Mouse (Mus musculus) liver, embryonic 16.5 days (tissue): ENCODE measurements around the gene Jup. TPM values are rescaled to one million over a fixed set of nuclear protein-coding genes. Genes with fewer than 3 reads are reported as not detected.

Experiments used
- ATAC-seq: fragments of 200-750 bp; cut with Nextera tagmentation; 2 replicates; pipeline ENCODE4 v1.8.0; 2017; ENCODE audit warnings: low read depth, mild to moderate bottlenecking, moderate number of reproducible peaks, moderate library complexity
- H3K27ac ChIP-seq: fragments of 300-500 bp; sonication (generic); 2 replicates; pipeline ENCODE4 v1.5.1; 2014; ENCODE audit warnings: mild to moderate bottlenecking, low read length
- H3K27me3 ChIP-seq: fragments of 300-500 bp; sonication (generic); 2 replicates; pipeline ENCODE4 v1.6.1; 2014; ENCODE audit warnings: low read depth, low read length, mixed read lengths; ENCODE audit not compliant: control insufficient read depth, insufficient read depth
- H3K36me3 ChIP-seq: fragments of 300-500 bp; sonication (generic); 2 replicates; pipeline ENCODE4 v1.6.1; 2014; ENCODE audit warnings: mild to moderate bottlenecking; ENCODE audit not compliant: control insufficient read depth, insufficient read depth
- H3K4me1 ChIP-seq: fragments of 300-500 bp; sonication (generic); 2 replicates; pipeline ENCODE4 v1.6.1; 2014; ENCODE audit warnings: low read depth, low read length, mixed read lengths; ENCODE audit not compliant: control insufficient read depth
- H3K4me2 ChIP-seq: fragments of 300-500 bp; sonication (generic); 2 replicates; pipeline ENCODE4 v1.6.1; 2014; ENCODE audit warnings: low read depth, low read length, mixed read lengths
- H3K4me3 ChIP-seq: fragments of 300-500 bp; sonication (generic); 2 replicates; pipeline ENCODE4 v1.5.1; 2014; ENCODE audit warnings: low read depth, mild to moderate bottlenecking, low read length
- H3K9ac ChIP-seq: fragments of 300-500 bp; sonication (generic); 2 replicates; pipeline ENCODE4 v1.6.1; 2014; ENCODE audit warnings: low read depth, low read length
- H3K9me3 ChIP-seq: fragments of 300-500 bp; sonication (generic); replicated peaks from 2 replicates; pipeline ENCODE4 v1.6.1; 2016; ENCODE audit warnings: low read length; ENCODE audit not compliant: control insufficient read depth
- WGBS: fragments of 180-500 bp; shearing (Covaris S2); extraction: QIAGEN DNeasy Blood & Tissue Kit; methylation state at CpG from one replicate; pipeline ENCODE4 v1.1.7; 2014; ENCODE audit not compliant: insufficient replicate concordance; 5-methylcytosine and 5-hydroxymethylcytosine counted together
- polyA plus RNA-seq: library from polyadenylated mRNA; unstranded; fragments of >200 nt; fragmentation: Nextera tagmentation; extraction: Ambion mirVana; gene quantifications from 2 replicates; pipeline ENCODE4 v1.2.1, GENCODE M21; 2015

Gene Jup
- polyA plus RNA-seq, 1 experiment from 2014 or later, result 17.7 TPM

- H3K4me2 ChIP-seq, result no peak overlapping the region
- no peaks in the 10 kb centered on the region for H3K9me3 ChIP-seq
- 49% methylated on average over 14 of the region's 14 CpGs for WGBS
- no peak overlapping the region for H3K27ac ChIP-seq
- no peaks in the 10 kb centered on the region for H3K27me3 ChIP-seq
- H3K4me1 ChIP-seq, result peaks cover 26% of the 10 kb centered on the region
- H3K36me3 ChIP-seq, result no peaks in the 10 kb centered on the region; the same call in 1 of the 2 replicates
- ATAC-seq, result no peak
- H3K4me3 ChIP-seq, result no peak overlapping the region
- H3K9ac ChIP-seq, result no peak overlapping the region
These were observed 9.8 kb downstream of the Jup start for GRCm38 (mm10) chr11:100387589-100388375.

GRCm38 (mm10) chr11:100387111-100387510 is 10.5 kb downstream of the Jup start:
- WGBS, result 67% methylated on average over 6 of the region's 6 CpGs
- Histone ChIP-seq H3K4me1 (peaks cover 26% of the 10 kb centered on the region), H3K4me3 (no peak overlapping the region), H3K27me3 (no peaks in the 10 kb centered on the region), H3K27ac (no peak overlapping the region), H3K9me3 (no peaks in the 10 kb centered on the region), H3K4me2 (no peak overlapping the region), H3K9ac (no peak overlapping the region), H3K36me3 (no peaks in the 10 kb centered on the region; the same call in 1 of the 2 replicates)
- no peak for ATAC-seq

DNA sequence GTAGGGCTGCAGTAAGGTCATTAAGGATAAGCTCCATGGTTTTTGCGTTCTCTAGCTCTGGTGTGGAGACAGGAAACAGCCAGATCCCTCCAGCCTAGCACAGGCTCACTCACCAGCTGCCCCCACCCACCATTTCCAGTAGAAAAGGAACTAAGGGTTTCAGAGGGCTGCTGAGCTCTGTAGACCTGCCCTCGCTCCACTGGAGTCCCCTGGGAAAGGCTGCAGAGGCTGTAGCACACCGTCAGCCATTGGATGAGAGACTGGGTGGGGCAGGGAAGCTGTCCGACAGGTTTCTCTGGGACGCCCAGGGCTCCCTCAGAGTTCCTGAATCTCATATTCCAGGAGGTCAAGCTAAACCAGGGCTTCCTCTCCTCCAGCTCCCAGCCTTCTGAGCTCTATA is 11.0 kb downstream of the Jup start:
- no peaks in the 10 kb centered on the region for H3K27me3 ChIP-seq
- no peak for ATAC-seq
- no peak overlapping the region for H3K9ac ChIP-seq
- WGBS, result 35% methylated on average over 5 of the region's 5 CpGs
- no peak overlapping the region for H3K4me3 ChIP-seq
- no peaks in the 10 kb centered on the region; the same call in 1 of the 2 replicates for H3K36me3 ChIP-seq
- H3K4me2 ChIP-seq, result no peak overlapping the region
- H3K9me3 ChIP-seq, result no peaks in the 10 kb centered on the region
- H3K4me1 ChIP-seq, result peaks cover 26% of the 10 kb centered on the region
- no peak overlapping the region for H3K27ac ChIP-seq

GRCm38 (mm10) chr11:100385016-100385415 is 12.5 kb downstream of the Jup start:
- Histone ChIP-seq H3K4me2 (no peak overlapping the region), H3K36me3 (no peaks in the 10 kb centered on the region; the same call in 1 of the 2 replicates), H3K9ac (no peak overlapping the region), H3K4me1 (peaks cover 15% of the 10 kb centered on the region), H3K4me3 (no peak overlapping the region), H3K9me3 (no peaks in the 10 kb centered on the region), H3K27me3 (no peaks in the 10 kb centered on the region), H3K27ac (no peak overlapping the region)
- WGBS, result 56% methylated on average over 3 of the region's 3 CpGs
- no peak for ATAC-seq

DNA sequence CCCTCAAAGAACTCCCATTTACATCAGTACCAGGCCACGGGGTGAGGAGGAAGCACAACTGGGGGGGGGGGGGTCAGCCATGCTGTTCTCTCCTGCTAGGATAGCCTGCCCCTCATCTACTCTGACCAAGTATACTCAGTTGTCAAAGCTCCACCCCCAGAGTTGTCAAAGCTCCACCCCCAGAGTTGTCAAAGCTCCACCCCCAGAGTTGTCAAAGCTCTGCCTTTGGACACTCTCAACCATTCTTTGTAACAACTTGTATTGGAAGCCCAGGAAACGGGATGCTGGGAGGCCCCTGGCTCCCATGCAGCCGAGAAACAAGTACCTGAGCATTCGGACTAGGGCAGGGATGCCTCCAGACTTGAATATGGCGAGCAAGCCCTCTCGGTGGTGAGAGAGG is 14.9 kb downstream of the Jup start:
- no peak for ATAC-seq
- H3K36me3 ChIP-seq, result peaks cover 3% of the 10 kb centered on the region; the same call in 1 of the 2 replicates
- WGBS, result 69% methylated on average over 6 of the region's 6 CpGs
- H3K4me1 ChIP-seq, result no peaks in the 10 kb centered on the region
- H3K27ac ChIP-seq, result no peak overlapping the region
- no peak overlapping the region for H3K9ac ChIP-seq
- no peak overlapping the region for H3K4me3 ChIP-seq
- H3K27me3 ChIP-seq, result no peaks in the 10 kb centered on the region
- no peak overlapping the region for H3K4me2 ChIP-seq
- H3K9me3 ChIP-seq, result no peaks in the 10 kb centered on the region

- no peak overlapping the region for H3K4me3 ChIP-seq
- no peak overlapping the region for H3K9ac ChIP-seq
- no peak overlapping the region for H3K27ac ChIP-seq
- peaks cover 3% of the 10 kb centered on the region for H3K36me3 ChIP-seq
- no peaks in the 10 kb centered on the region for H3K4me1 ChIP-seq
- no peak for ATAC-seq
- no peak overlapping the region for H3K4me2 ChIP-seq
- H3K27me3 ChIP-seq, result no peaks in the 10 kb centered on the region
- H3K9me3 ChIP-seq, result no peaks in the 10 kb centered on the region
- 69% methylated on average over 4 of the region's 4 CpGs for WGBS
These were observed 18.3 kb downstream of the Jup start for GRCm38 (mm10) chr11:100379311-100379710.

DNA sequence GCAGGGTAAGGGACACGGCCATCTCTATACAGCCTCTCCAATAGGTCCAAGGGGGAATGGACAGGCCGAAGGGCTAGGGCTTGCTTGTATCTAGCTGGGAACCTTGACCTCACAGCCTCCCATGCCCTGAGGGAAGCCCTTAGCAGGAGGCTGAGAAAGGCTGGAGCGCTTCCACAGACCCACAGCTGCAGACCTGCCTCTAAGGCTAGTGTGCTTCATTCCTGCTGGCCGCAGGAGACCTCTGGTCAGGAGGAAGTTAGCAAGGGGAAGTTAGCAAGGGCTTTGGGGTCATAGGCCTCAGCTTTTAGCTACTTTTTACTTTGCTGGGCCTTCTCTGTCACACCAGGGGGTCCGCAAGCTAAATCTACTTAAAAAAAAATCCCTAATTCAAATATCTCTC is 19.1 kb downstream of the Jup start:
- no peak for ATAC-seq

DNA sequence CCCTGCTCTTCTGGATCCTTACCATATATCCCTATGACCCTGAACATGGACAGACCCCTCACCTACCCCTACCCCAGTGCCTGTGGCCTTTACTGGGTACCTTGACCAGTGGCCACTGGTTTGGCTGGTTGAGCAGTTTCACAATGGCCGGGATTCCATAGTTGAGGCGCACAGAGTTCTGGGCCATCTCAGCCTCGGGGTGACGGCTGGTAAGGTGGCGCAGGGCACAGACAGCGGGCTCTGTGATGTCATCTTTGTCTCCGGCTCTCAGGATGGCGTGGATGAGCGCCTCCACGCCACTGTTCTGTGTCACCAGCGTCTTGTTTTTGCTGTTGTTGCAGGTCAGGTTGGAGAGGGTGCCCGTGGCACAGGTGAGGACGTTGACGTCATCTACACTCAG is 19.6 kb downstream of the Jup start:
- Histone ChIP-seq H3K27ac (no peak overlapping the region), H3K9me3 (no peaks in the 10 kb centered on the region)
- 73% methylated on average over 14 of the region's 14 CpGs for WGBS

More for the DNA sequence above, 19.1 kb downstream of the Jup start:
- Histone ChIP-seq H3K9ac (no peak overlapping the region), H3K9me3 (no peaks in the 10 kb centered on the region), H3K4me2 (no peak overlapping the region), H3K4me3 (no peak overlapping the region), H3K36me3 (peaks cover 7% of the 10 kb centered on the region), H3K27ac (no peak overlapping the region), H3K27me3 (no peaks in the 10 kb centered on the region), H3K4me1 (no peaks in the 10 kb centered on the region)
- WGBS, result 72% methylated on average over 5 of the region's 5 CpGs

DNA sequence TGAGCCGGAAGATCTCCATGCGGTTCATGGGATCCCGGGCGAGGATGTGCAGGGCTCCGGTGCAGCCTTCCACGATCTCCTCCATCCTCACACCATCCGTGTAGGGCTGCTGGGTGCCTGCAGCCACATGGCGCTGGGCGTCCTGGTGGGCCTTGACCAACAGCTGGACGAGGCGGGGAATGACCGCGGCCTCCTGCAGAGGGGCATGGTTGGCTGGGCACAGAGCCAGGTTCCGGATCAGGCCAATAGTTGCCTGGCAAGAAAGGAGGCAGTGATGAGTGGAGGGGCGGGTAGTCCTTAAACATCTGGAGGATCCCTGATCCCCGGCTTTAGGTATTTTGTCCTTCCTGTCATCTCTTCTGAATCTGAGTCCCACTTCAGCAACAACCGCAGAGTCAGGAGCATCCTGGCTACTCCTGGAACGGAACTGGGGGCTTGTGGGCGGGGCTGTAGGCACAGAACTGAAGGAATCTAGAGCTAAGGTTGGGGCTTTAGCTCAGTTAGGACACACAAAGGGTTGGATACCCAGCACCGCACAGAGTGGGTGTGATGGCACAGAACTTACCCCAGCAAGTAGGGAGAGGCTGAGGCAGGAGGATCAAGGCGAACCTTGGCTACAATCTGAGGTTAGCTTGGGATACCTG is 20.7 kb downstream of the Jup start:
- H3K4me3 ChIP-seq, result no peak overlapping the region
- H3K4me2 ChIP-seq, result no peak overlapping the region
- H3K9me3 ChIP-seq, result no peaks in the 10 kb centered on the region
- no peak overlapping the region for H3K9ac ChIP-seq
- no peak for ATAC-seq
- H3K4me1 ChIP-seq, result no peaks in the 10 kb centered on the region
- 78% methylated on average over 21 of the region's 21 CpGs for WGBS
- H3K27ac ChIP-seq, result no peak overlapping the region
- H3K36me3 ChIP-seq, result peaks cover 7% of the 10 kb centered on the region
- H3K27me3 ChIP-seq, result no peaks in the 10 kb centered on the region

More for the DNA sequence above, 19.6 kb downstream of the Jup start:
- Histone ChIP-seq H3K4me3 (no peak overlapping the region), H3K9ac (no peak overlapping the region), H3K27me3 (no peaks in the 10 kb centered on the region), H3K36me3 (peaks cover 7% of the 10 kb centered on the region), H3K4me1 (no peaks in the 10 kb centered on the region), H3K4me2 (no peak overlapping the region)
- no peak for ATAC-seq
